ENCODE assay signal across 9 mouse cellular contexts in the genomic region with DNA sequence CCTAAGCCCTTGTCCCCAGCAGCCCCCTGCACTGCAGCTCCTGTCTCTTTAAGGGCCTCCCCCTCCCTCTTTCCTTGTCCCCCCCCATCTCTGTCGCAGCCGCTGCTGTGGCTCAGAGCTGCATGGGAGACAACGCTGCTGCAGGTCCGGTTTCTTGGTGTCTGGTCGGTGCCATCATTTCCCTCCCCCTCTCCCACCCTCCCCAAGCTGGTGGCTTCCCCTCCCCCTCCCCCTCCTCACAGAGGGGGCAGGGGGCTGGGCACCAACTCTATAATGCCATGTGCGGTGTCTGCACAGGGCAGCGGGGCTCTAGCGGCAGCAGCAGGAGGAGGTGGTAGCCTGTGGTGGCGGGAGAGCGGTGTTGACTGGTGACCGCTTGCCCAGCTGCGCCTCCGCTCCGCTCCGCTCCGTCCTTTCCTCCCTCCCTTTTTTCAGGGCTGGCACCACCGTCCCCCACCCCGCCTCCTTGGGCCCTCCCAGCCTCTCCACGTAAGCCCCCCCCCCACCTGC. TPM values are rescaled to one million over a fixed set of nuclear protein-coding genes. Genes with fewer than 3 reads are reported as not detected.
A peak's percentile ranks its signal among the peaks of the same experiment; 100 is the strongest.
DNase-seq lines count a peak whose midpoint lies in the region; ATAC-seq lines count a peak whose summit lies in the region.
"Had no signal": no experiment of that assay in that cellular context is flagged by ENCODE, and none has a peak within 500 bp of the region (broad histone marks: within the 10 kb centered on the region; RNA-seq: fewer than 3 reads in every experiment).

No protein-coding gene starts in this region.

- DNase-seq in adrenal gland, postnatal 14 days: peak; percentile 48
- no peak for DNase-seq in adrenal gland, adult 18-20 months (ENCODE audit: low spot score in 2 of 2)
- no peak for DNase-seq in lung, postnatal 10 days
- DNase-seq in layer of hippocampus, postnatal 14 days (ENCODE audit: low spot score in 2 of 2): no peak

- no peaks in the 10 kb centered on the region for H3K36me3 ChIP-seq in lung, embryonic 16.5 days (ENCODE audit: control insufficient read depth, insufficient read depth, low read length)
- H3K36me3 ChIP-seq in hindbrain, embryonic 15.5 days: no peaks in the 10 kb centered on the region
- H3K36me3 ChIP-seq in neural tube, embryonic 12.5 days: no peaks in the 10 kb centered on the region

- peak overlapping the region; percentile 20; the same call in 1 of the 2 replicates for H3K9ac ChIP-seq in lung, embryonic 16.5 days (ENCODE audit: low read length)
- H3K9ac ChIP-seq in hindbrain, embryonic 15.5 days: peak overlapping the region; percentile 90
- H3K9ac ChIP-seq in neural tube, embryonic 12.5 days: peak overlapping the region; percentile 82
- H3K9ac ChIP-seq: liver, embryonic 14.5 days had no signal

- H3K27ac ChIP-seq in lung, embryonic 16.5 days (ENCODE audit: low read length): no peak overlapping the region
- H3K27ac ChIP-seq in hindbrain, embryonic 15.5 days (replicated peaks): peak overlapping the region; percentile 93
- H3K27ac ChIP-seq in neural tube, embryonic 12.5 days: peak overlapping the region; percentile 67; the same call in 1 of the 2 replicates
- H3K27ac ChIP-seq: liver, embryonic 14.5 days had no signal

- H3K4me1 ChIP-seq in lung, embryonic 16.5 days (replicated peaks; ENCODE audit: control insufficient read depth, insufficient read depth, low read length): peaks cover 5% of the 10 kb centered on the region; the same call in 1 of the 2 replicates
- H3K4me1 ChIP-seq in hindbrain, embryonic 15.5 days (replicated peaks): peaks cover 48% of the 10 kb centered on the region
- peaks cover 36% of the 10 kb centered on the region for H3K4me1 ChIP-seq in neural tube, embryonic 12.5 days

- peak overlapping the region; percentile 54 for H3K4me2 ChIP-seq in lung, embryonic 16.5 days (ENCODE audit: low read depth, low read length)
- H3K4me2 ChIP-seq in hindbrain, embryonic 15.5 days: peak overlapping the region; percentile 67
- peak overlapping the region; percentile 73 for H3K4me2 ChIP-seq in neural tube, embryonic 12.5 days (replicated peaks)

- WGBS in lung, embryonic 16.5 days: 0% methylated on average over 11 of the region's 19 CpGs
- WGBS in hindbrain, embryonic 15.5 days: under 1% methylated on average over 16 of the region's 19 CpGs
- under 1% methylated on average over 17 of the region's 19 CpGs for WGBS in neural tube, embryonic 12.5 days

- no peaks in the 10 kb centered on the region for H3K9me3 ChIP-seq in lung, embryonic 16.5 days (ENCODE audit: control insufficient read depth, low read length)
- no peaks in the 10 kb centered on the region for H3K9me3 ChIP-seq in hindbrain, embryonic 15.5 days
- H3K9me3 ChIP-seq in neural tube, embryonic 12.5 days: no peaks in the 10 kb centered on the region

- no peak for ATAC-seq in lung, embryonic 16.5 days (ENCODE audit: low read depth)
- ATAC-seq in hindbrain, embryonic 15.5 days (ENCODE audit: low FRiP score, low read depth): peak; percentile 88
- peak; percentile 67 for ATAC-seq in neural tube, embryonic 12.5 days (ENCODE audit: low FRiP score, low read depth)
- ATAC-seq in megakaryocyte-erythroid progenitor cell, adult 5-6 weeks (replicated peaks; ENCODE audit: low FRiP score, low TSS enrichment, poor library complexity, severe bottlenecking): no peak

- peak overlapping the region; percentile 28 for H3K4me3 ChIP-seq in lung, embryonic 16.5 days (ENCODE audit: low read length)
- H3K4me3 ChIP-seq in hindbrain, embryonic 15.5 days: peak overlapping the region; percentile 76
- H3K4me3 ChIP-seq in neural tube, embryonic 12.5 days: peak overlapping the region; percentile 59

- peaks cover 15% of the 10 kb centered on the region for H3K27me3 ChIP-seq in lung, embryonic 16.5 days (ENCODE audit: control insufficient read depth, insufficient read depth, low read depth, low read length)
- no peaks in the 10 kb centered on the region for H3K27me3 ChIP-seq in hindbrain, embryonic 15.5 days
- peaks cover 9% of the 10 kb centered on the region; the same call in 1 of the 2 replicates for H3K27me3 ChIP-seq in neural tube, embryonic 12.5 days (replicated peaks)

RNA-seq across cellular contexts. Expression of a gene that starts 8.2 kb away (rescaled TPM):
- not detected in 2 replicates for total RNA-seq in adrenal gland, postnatal 14 days (2021)
- total RNA-seq in adrenal gland, adult 18-20 months (2021): not detected
- polyA plus RNA-seq in lung, embryonic 16.5 days (2015; fragmentation: Nextera tagmentation; extraction: Ambion mirVana): not detected in 2 replicates
- polyA plus RNA-seq in hindbrain, embryonic 15.5 days (2015; fragmentation: Nextera tagmentation; extraction: Ambion mirVana): 0.43 TPM in 1 of 2 replicates, not detected in the other
- not detected in 2 replicates for polyA plus RNA-seq in neural tube, embryonic 12.5 days (2016; fragmentation: Nextera tagmentation; extraction: Ambion mirVana)
- total RNA-seq in layer of hippocampus, postnatal 14 days (2021): not detected
- not detected in 2 replicates for total RNA-seq in megakaryocyte-erythroid progenitor cell, adult 5-6 weeks (2014; fragmentation: Nextera tagmentation)
- total RNA-seq in megakaryocyte-erythroid progenitor cell, adult 5-6 weeks (2017): not detected in 2 replicates
- polyA plus RNA-seq: liver, embryonic 14.5 days had no signal

RNA-seq across cellular contexts. Expression of a gene that starts 24.0 kb away (rescaled TPM):
- total RNA-seq in adrenal gland, postnatal 14 days (2021): 0.63 and 0.64 TPM in 2 replicates
- total RNA-seq in adrenal gland, adult 18-20 months (2021): under 1 TPM; 0.13 to 0.50 TPM
- polyA plus RNA-seq in lung, embryonic 16.5 days (2015; fragmentation: Nextera tagmentation; extraction: Ambion mirVana): 0.49 and 0.63 TPM in 2 replicates
- polyA plus RNA-seq in hindbrain, embryonic 15.5 days (2015; fragmentation: Nextera tagmentation; extraction: Ambion mirVana): 28.2 and 28.8 TPM in 2 replicates
- polyA plus RNA-seq in neural tube, embryonic 12.5 days (2016; fragmentation: Nextera tagmentation; extraction: Ambion mirVana): 6.2 and 9.1 TPM in 2 replicates
- total RNA-seq in layer of hippocampus, postnatal 14 days (2021): 10 to 100 TPM; 22.8 to 25.8 TPM
- total RNA-seq in megakaryocyte-erythroid progenitor cell, adult 5-6 weeks (2014; fragmentation: Nextera tagmentation): not detected in 2 replicates
- not detected in 2 replicates for total RNA-seq in megakaryocyte-erythroid progenitor cell, adult 5-6 weeks (2017)

RNA-seq across cellular contexts. Expression of a gene that starts 25.8 kb away (rescaled TPM):
- total RNA-seq in adrenal gland, postnatal 14 days (2021): 32.1 and 32.5 TPM in 2 replicates
- 10 to 100 TPM; 17.1 to 63.4 TPM for total RNA-seq in adrenal gland, adult 18-20 months (2021)
- 0.36 and 0.38 TPM in 2 replicates for polyA plus RNA-seq in lung, embryonic 16.5 days (2015; fragmentation: Nextera tagmentation; extraction: Ambion mirVana)
- 49.9 and 60.8 TPM in 2 replicates for polyA plus RNA-seq in hindbrain, embryonic 15.5 days (2015; fragmentation: Nextera tagmentation; extraction: Ambion mirVana)
- 21.4 and 25.8 TPM in 2 replicates for polyA plus RNA-seq in neural tube, embryonic 12.5 days (2016; fragmentation: Nextera tagmentation; extraction: Ambion mirVana)
- 100 to 1,000 TPM; 109 to 112 TPM for total RNA-seq in layer of hippocampus, postnatal 14 days (2021)
- total RNA-seq in megakaryocyte-erythroid progenitor cell, adult 5-6 weeks (2014; fragmentation: Nextera tagmentation): 0.61 TPM in 1 of 2 replicates, not detected in the other
- 0.42 TPM in 1 of 2 replicates, not detected in the other for total RNA-seq in megakaryocyte-erythroid progenitor cell, adult 5-6 weeks (2017)

RNA-seq across cellular contexts. Expression of a gene that starts 31.0 kb away (rescaled TPM):
- 94.7 and 109 TPM in 2 replicates for total RNA-seq in adrenal gland, postnatal 14 days (2021)
- 10 to 100 TPM; 75.4 to 85.9 TPM for total RNA-seq in adrenal gland, adult 18-20 months (2021)
- polyA plus RNA-seq in lung, embryonic 16.5 days (2015; fragmentation: Nextera tagmentation; extraction: Ambion mirVana): 232 and 243 TPM in 2 replicates
- 174 and 176 TPM in 2 replicates for polyA plus RNA-seq in hindbrain, embryonic 15.5 days (2015; fragmentation: Nextera tagmentation; extraction: Ambion mirVana)
- polyA plus RNA-seq in neural tube, embryonic 12.5 days (2016; fragmentation: Nextera tagmentation; extraction: Ambion mirVana): 293 and 310 TPM in 2 replicates
- total RNA-seq in layer of hippocampus, postnatal 14 days (2021): 10 to 100 TPM; 49.0 to 51.8 TPM
- total RNA-seq in megakaryocyte-erythroid progenitor cell, adult 5-6 weeks (2014; fragmentation: Nextera tagmentation): 176 and 189 TPM in 2 replicates
- total RNA-seq in megakaryocyte-erythroid progenitor cell, adult 5-6 weeks (2017): 104 and 127 TPM in 2 replicates

RNA-seq across cellular contexts. Expression of a gene that starts 38.5 kb away (rescaled TPM):
- 24.1 and 30.2 TPM in 2 replicates for total RNA-seq in adrenal gland, postnatal 14 days (2021)
- total RNA-seq in adrenal gland, adult 18-20 months (2021): 10 to 100 TPM in 1 of 2 experiments, 1 to 10 TPM in 1; 9.8 to 11.8 TPM
- polyA plus RNA-seq in lung, embryonic 16.5 days (2015; fragmentation: Nextera tagmentation; extraction: Ambion mirVana): 30.3 and 32.3 TPM in 2 replicates
- 22.6 and 24.0 TPM in 2 replicates for polyA plus RNA-seq in hindbrain, embryonic 15.5 days (2015; fragmentation: Nextera tagmentation; extraction: Ambion mirVana)
- 29.1 and 33.5 TPM in 2 replicates for polyA plus RNA-seq in neural tube, embryonic 12.5 days (2016; fragmentation: Nextera tagmentation; extraction: Ambion mirVana)
- total RNA-seq in layer of hippocampus, postnatal 14 days (2021): 10 to 100 TPM; 27.6 to 34.7 TPM
- total RNA-seq in megakaryocyte-erythroid progenitor cell, adult 5-6 weeks (2014; fragmentation: Nextera tagmentation): 51.6 and 123 TPM in 2 replicates
- total RNA-seq in megakaryocyte-erythroid progenitor cell, adult 5-6 weeks (2017): 327 and 333 TPM in 2 replicates

Comparison
In these comparisons a context has a peak if more than half of its experiments do, and no peak if none do; other contexts are left out.
1. ATAC-seq: peak in hindbrain, embryonic 15.5 days (single experiment) and neural tube, embryonic 12.5 days (single experiment); none in lung, embryonic 16.5 days (single experiment) and megakaryocyte-erythroid progenitor cell, adult 5-6 weeks (single experiment).
2. H3K9ac ChIP-seq: peak in every context shown above with its lines; median percentile 90 in hindbrain, embryonic 15.5 days; 82 in neural tube, embryonic 12.5 days; 20 in lung, embryonic 16.5 days.
3. RNA of a gene that starts 24.0 kb away (total RNA-seq): 22.8 to 25.8 TPM in layer of hippocampus, postnatal 14 days; 0.63 to 0.64 TPM in adrenal gland, postnatal 14 days, 0.13 to 0.50 TPM in adrenal gland, adult 18-20 months and not detected in megakaryocyte-erythroid progenitor cell, adult 5-6 weeks; every median in the first group is over 10 times any median in the second.
4. RNA of a gene that starts 25.8 kb away (total RNA-seq): 109 to 112 TPM in layer of hippocampus, postnatal 14 days, 17.1 to 63.4 TPM in adrenal gland, adult 18-20 months and 32.1 to 32.5 TPM in adrenal gland, postnatal 14 days; 0.42 to 0.61 TPM in megakaryocyte-erythroid progenitor cell, adult 5-6 weeks; every median in the first group is over 10 times any median in the second.
5. Peak in every context shown above with its lines, with median percentiles within 50 percentile points of each other: H3K4me2 ChIP-seq and H3K4me3 ChIP-seq.